Mouse (Mus musculus) kidney, adult 11 months (tissue): Measurements from ENCODE around the gene Rnf157.
"Not testable (repeated sequence)": the region's sequence is repeated elsewhere in the genome, so short reads cannot be mapped to it uniquely, and the experiment has no call there.

Experiments
- DNase-seq: peaks from one replicate; pipeline ENCODE4 v3.0.0; 2022

Gene Rnf157

GRCm38 (mm10) chr11:116416196-116416943 lies 3.5 kb upstream of the Rnf157 start:
- no peak for DNase-seq

GRCm38 (mm10) chr11:116413631-116414022 lies 795 bp upstream of the Rnf157 start:
- DNase-seq: no peak

- no peak for DNase-seq
These were observed 604 bp downstream of the Rnf157 start for GRCm38 (mm10) chr11:116412028-116412827.

- DNase-seq: no peak
These were observed 1.2 kb downstream of the Rnf157 start for GRCm38 (mm10) chr11:116411582-116411981.

DNA sequence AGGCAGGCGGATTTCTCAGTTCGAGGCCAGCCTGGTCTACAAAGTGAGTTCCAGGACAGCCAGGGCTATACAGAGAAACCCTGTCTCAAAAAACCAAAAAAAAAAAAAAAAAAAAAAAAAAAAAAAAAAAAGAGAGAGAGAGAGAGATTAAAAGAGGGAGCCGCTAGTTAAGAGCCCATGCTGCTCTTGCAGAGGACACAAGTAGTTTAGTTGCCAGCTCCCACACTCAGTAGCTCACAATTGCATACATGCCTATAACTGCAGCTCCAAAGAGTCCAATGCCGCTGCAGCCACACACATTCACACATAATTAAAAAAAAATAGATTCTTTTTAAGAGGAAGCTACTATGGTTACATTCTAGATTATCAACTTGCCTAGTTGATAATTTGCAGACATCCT lies 2.4 kb downstream of the Rnf157 start:
- DNase-seq: not testable (repeated sequence)

- no peak for DNase-seq
These were observed 3.8 kb downstream of the Rnf157 start for GRCm38 (mm10) chr11:116409008-116409407.

GRCm38 (mm10) chr11:116406231-116406728 lies 6.6 kb downstream of the Rnf157 start:
- no peak for DNase-seq

DNA sequence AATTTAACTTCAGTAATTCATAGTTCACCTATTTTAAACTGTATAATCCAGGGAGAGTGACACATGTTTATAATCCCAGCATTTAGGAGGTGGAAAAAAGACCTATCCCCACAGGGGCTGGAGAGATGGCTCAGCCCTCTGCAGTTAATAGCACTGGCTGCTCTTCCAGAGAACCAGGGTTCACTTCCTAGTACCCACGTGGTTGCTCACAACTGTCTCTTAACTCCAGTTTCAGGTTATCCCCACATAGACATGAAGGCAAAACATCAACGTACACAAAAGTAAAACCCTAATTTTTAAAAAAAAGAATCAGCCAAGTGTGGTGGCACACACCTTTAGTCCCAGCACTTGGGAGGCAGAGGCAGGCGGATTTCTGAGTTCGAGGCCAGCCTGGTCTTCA lies 7.2 kb downstream of the Rnf157 start:
- no peak for DNase-seq

DNA sequence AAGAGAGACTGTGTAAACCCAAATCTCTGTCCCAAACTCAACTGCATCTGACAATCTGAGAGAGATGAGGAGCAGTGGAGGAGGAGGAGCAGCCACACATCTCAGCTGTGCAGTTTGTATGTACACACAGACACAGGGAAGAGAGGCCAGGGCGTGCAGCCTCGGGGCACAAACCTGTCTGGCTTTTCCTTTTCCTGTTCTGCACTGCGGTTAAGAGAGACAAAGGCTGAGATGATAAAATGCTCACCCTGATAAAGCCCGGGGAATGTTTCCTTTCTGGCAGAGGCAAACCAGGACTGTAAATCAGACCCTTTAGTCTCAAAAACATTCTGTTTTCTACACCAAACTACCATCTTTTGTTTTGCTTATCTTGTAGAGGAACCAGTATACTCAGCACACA lies 12.3 kb downstream of the Rnf157 start:
- DNase-seq: no peak

DNA sequence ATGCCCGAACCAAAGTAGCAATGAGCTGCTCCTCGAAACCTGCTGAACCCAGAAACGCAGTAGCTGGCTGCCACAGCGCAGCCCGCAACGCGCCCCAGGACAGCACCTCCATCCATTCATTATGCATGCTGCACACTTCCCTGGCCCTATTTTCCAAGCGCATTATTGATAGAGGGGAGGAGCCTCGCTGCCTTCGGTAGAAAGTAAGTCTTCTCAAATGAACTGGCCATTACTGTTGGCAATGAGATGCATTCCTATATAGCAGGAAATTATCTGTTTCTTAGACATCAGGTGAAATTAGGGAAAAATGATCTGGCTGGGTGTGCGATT lies 14.5 kb downstream of the Rnf157 start:
- no peak for DNase-seq

DNA sequence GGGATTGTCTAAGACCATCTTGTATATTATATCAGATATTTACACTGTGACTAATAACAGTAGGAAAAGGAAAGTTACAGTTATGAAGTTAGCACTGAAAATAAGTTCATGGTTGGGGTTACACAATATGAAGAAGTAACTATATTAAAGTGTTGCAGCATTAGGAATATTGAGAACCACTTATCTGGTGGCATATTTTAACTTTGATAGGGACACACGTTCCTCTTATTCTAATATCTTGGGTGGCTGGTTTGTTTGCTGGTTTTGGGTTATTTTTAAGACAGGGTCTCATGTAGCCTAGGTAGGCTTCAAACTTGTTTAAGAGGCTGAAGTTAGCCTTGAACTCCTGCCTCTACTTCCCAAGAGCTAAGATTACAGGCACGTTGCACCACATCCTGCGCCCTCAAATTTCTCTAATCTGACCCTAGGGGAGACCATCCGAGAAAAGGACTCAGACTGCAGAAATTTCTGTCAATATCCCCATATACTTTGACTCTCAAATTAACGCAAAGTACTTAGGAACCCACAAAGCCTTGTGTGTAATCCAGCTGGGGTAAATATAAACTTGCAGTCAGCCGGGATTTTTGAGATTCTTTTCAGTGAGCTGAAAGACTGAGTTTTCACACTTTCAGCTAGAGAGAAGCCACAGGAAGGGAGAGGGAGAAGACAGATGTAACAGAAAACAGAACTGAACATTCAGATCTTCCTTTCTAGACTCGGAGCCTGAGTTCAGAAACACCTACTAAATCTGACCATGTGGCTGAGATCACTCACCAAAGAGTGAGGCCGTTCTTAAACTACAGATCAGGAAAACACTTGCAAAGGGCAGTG lies 15.1 kb downstream of the Rnf157 start:
- no peak for DNase-seq

GRCm38 (mm10) chr11:116396934-116397330 lies 15.9 kb downstream of the Rnf157 start:
- DNase-seq: no peak

GRCm38 (mm10) chr11:116396276-116396933 lies 16.4 kb downstream of the Rnf157 start:
- no peak for DNase-seq

DNA sequence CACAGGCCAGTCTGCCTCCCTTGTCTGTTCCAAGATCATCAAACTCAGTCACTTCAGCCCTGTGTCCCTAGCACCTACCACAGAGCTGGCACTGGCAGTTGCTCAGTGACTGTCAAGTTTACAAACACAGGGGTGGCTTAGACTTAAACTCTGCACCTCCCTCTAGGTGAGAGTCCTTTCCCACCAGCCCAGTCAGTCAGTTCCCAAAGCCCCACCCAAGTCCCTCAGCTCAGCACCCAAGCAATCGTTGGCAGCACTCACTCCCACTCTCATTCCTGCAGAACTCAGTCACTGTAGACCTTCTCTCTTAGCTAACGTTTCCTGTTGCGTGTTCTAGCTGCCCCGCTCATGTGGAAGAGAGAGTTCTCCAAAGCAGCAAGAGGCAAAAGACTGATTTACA lies 18.1 kb downstream of the Rnf157 start:
- no peak for DNase-seq

GRCm38 (mm10) chr11:116388841-116389480 lies 23.9 kb downstream of the Rnf157 start:
- peak; percentile 73 for DNase-seq

- DNase-seq: peak; percentile 17
These were observed 25.5 kb downstream of the Rnf157 start for GRCm38 (mm10) chr11:116387086-116388071.

DNA sequence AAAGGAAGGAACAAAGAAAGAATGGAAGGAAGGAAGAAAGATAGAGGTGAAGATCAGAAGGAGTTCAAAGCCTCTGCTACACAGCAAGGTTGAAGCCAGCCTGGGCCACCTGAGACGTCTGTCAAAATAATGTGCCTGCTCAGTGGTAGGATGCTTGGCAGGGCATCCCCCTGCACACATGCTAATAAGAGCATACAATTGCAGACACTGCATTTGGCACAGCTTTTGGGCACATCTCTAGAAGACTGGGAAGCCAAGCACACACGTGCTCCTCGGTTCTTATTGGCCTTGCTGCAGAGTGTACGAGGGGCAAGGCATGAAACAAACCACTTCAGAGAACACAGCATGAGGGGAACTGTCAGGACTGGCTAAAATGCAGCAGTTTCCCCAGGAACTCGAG lies 26.8 kb downstream of the Rnf157 start:
- no peak for DNase-seq

GRCm38 (mm10) chr11:116384171-116384570 lies 28.7 kb downstream of the Rnf157 start:
- DNase-seq: no peak

DNA sequence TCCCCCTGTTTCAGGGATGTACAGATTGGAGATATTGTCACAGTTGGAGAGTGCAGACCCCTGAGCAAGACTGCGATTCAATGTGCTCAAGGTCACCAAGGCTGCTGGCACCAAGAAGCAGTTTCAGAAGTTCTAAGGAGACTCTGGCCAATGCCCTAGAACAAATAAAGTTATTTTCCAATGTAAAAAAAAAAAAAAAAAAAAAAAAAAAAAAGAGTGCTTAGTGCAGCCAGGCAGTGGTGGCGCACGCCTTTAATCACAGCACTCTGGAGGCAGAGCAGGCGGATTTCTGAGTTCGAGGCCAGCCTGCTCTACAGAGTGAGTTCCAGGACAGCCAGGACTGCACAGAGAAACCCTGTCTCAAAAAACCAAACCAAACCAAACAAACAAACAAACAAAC lies 29.8 kb downstream of the Rnf157 start:
- DNase-seq: not testable (repeated sequence)

GRCm38 (mm10) chr11:116380767-116381166 lies 32.1 kb downstream of the Rnf157 start:
- no peak for DNase-seq

DNA sequence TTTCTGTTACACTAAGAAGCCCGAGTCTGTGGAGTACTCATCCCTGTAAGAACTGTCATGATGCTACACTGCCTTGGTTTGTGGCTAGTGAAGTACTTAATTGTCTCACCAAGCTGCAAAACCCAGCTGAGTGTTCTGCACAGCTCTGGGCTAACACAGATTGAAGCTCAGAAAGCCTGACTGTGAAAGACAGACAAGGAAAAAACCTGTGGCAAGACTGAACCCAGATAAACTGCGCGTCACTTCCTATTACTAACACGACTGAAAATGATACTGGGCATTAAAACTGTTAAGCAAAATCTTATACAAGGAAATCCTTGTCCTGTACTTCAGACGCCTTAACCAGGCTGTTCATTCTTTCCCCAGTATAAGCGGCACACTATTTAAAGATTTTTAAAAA lies 33.3 kb downstream of the Rnf157 start:
- no peak for DNase-seq
